ENCODE assay signal across 20 mouse cellular contexts in genomic region chr14:81013208-81013607, GRCm38 (mm10).
"Had no signal": no experiment of that assay in that cellular context is flagged by ENCODE, and none has a peak within 500 bp of the region (broad histone marks: within the 10 kb centered on the region; RNA-seq: fewer than 3 reads in every experiment).

No protein-coding gene starts in this region.

- H3K9ac ChIP-seq: liver, embryonic 12.5 days; liver, embryonic 15.5 days; lung, embryonic 15.5 days; midbrain, embryonic 13.5 days had no signal

- H3K4me3 ChIP-seq: layer of hippocampus, adult 2 months; liver, embryonic 12.5 days; liver, embryonic 15.5 days; lung, embryonic 15.5 days; megakaryocyte, embryonic 14.5 days; midbrain, embryonic 10.5 days; midbrain, embryonic 13.5 days; myocyte had no signal

- H3K36me3 ChIP-seq: liver, embryonic 12.5 days; liver, embryonic 15.5 days; lung, embryonic 15.5 days; midbrain, embryonic 10.5 days; midbrain, embryonic 13.5 days had no signal

- ATAC-seq: intestine, postnatal 0 days; liver, embryonic 12.5 days; midbrain, embryonic 13.5 days; midbrain, embryonic 16.5 days had no signal

- H3K27me3 ChIP-seq: liver, embryonic 12.5 days; liver, embryonic 15.5 days; lung, embryonic 15.5 days; megakaryocyte, embryonic 14.5 days; midbrain, embryonic 13.5 days had no signal

- H3K4me2 ChIP-seq: liver, embryonic 12.5 days; liver, embryonic 15.5 days; lung, embryonic 15.5 days; midbrain, embryonic 13.5 days had no signal

- H3K4me1 ChIP-seq: liver, embryonic 12.5 days; liver, embryonic 15.5 days; lung, embryonic 15.5 days; megakaryocyte, embryonic 14.5 days; midbrain, embryonic 10.5 days; midbrain, embryonic 13.5 days had no signal

- DNase-seq: kidney, adult 2 months; kidney, postnatal 25 days; layer of hippocampus, adult 9-11 months; liver; lung, adult 18-20 months; lung, postnatal 10 days; lung, postnatal 36 days; thymus, adult 18-20 months; thymus, postnatal 36 days had no signal

- H3K27ac ChIP-seq: kidney, postnatal 0 days; layer of hippocampus, adult 2 months; liver, embryonic 12.5 days; liver, embryonic 15.5 days; lung, embryonic 15.5 days; midbrain, embryonic 10.5 days; midbrain, embryonic 13.5 days had no signal

- H3K9me3 ChIP-seq: liver, embryonic 12.5 days; liver, embryonic 15.5 days; lung, embryonic 15.5 days; megakaryocyte, embryonic 14.5 days; midbrain, embryonic 10.5 days; midbrain, embryonic 13.5 days had no signal
